Mouse (Mus musculus): ENCODE measurements around the gene Dhx8. TPM values are rescaled to one million over a fixed set of nuclear protein-coding genes. Genes with fewer than 3 reads are reported as not detected.

Dhx8 gene
- polyA plus RNA-seq, 1 experiment from 2014 or later: 46.7 TPM

GRCm38 (mm10) chr11:101786651-101787050, 53.9 kb downstream of the Dhx8 start:
- 64% methylated on average over 7 of the region's 7 CpGs for whole genome bisulfite sequencing
- no peak overlapping the region for H3K9ac ChIP-seq (replicated peaks; ENCODE audit: low read length)
- DNase-seq (ENCODE audit: low spot score): no peak
- no peak for ATAC-seq (replicated peaks; ENCODE audit: insufficient number of reproducible peaks, low FRiP score, low TSS enrichment, low read depth)
- no peaks in the 10 kb centered on the region for H3K9me3 ChIP-seq (replicated peaks; ENCODE audit: control insufficient read depth, low read length)
- H3K4me2 ChIP-seq (ENCODE audit: low read depth, low read length): no peak overlapping the region
- H3K4me3 ChIP-seq (ENCODE audit: low read depth, low read length): no peak overlapping the region
- H3K27me3 ChIP-seq (ENCODE audit: control insufficient read depth, insufficient read depth, low read length): peaks cover 34% of the 10 kb centered on the region
- no peak overlapping the region for H3K27ac ChIP-seq (replicated peaks; ENCODE audit: low read depth, low read length)
- H3K36me3 ChIP-seq (replicated peaks; ENCODE audit: control insufficient read depth, insufficient read depth, low read depth, low read length): no peaks in the 10 kb centered on the region
- no peaks in the 10 kb centered on the region; the same call in none of the 2 replicates for H3K4me1 ChIP-seq (ENCODE audit: control insufficient read depth, insufficient read depth, low read length)

DNA sequence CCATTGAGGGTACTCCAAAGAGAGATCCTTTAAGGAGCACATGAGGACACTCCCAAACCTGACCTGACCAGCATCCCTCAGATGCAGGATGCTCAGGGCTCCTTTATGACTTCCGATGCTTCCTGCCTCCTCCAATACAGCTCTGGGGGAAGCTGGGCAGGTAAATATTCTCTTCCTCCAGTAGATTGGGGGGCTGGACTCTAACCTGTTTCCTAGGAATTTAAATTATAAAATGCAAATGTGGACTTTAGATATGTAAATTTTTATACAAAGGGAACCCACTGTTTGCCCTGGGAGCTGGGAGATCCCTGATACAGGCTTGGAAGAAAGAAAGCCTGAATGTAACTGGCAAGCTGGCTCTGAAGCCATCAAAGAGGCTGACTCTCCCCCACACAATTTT, 54.7 kb downstream of the Dhx8 start:
- ATAC-seq (replicated peaks; ENCODE audit: insufficient number of reproducible peaks, low FRiP score, low TSS enrichment, low read depth) (no peak), DNase-seq (ENCODE audit: low spot score) (no peak)
- WGBS: 75% methylated on average over 1 of the region's 1 CpGs
- no peak overlapping the region for H3K9ac ChIP-seq (replicated peaks; ENCODE audit: low read length)
- no peak overlapping the region for H3K4me3 ChIP-seq (ENCODE audit: low read depth, low read length)
- no peak overlapping the region for H3K4me2 ChIP-seq (ENCODE audit: low read depth, low read length)
- H3K27ac ChIP-seq (replicated peaks; ENCODE audit: low read depth, low read length): no peak overlapping the region
- H3K4me1 ChIP-seq (ENCODE audit: control insufficient read depth, insufficient read depth, low read length): no peaks in the 10 kb centered on the region; the same call in none of the 2 replicates
- H3K27me3 ChIP-seq (ENCODE audit: control insufficient read depth, insufficient read depth, low read length): peaks cover 34% of the 10 kb centered on the region
- H3K9me3 ChIP-seq (replicated peaks; ENCODE audit: control insufficient read depth, low read length): no peaks in the 10 kb centered on the region
- no peaks in the 10 kb centered on the region for H3K36me3 ChIP-seq (replicated peaks; ENCODE audit: control insufficient read depth, insufficient read depth, low read depth, low read length)

GRCm38 (mm10) chr11:101790811-101791526, 58.2 kb downstream of the Dhx8 start:
- Histone ChIP-seq H3K36me3 (replicated peaks; ENCODE audit: control insufficient read depth, insufficient read depth, low read depth, low read length) (no peaks in the 10 kb centered on the region), H3K4me2 (ENCODE audit: low read depth, low read length) (peak overlapping the region; percentile 7), H3K9me3 (replicated peaks; ENCODE audit: control insufficient read depth, low read length) (no peaks in the 10 kb centered on the region), H3K27ac (replicated peaks; ENCODE audit: low read depth, low read length) (no peak overlapping the region; the same call in 1 of the 2 replicates), H3K27me3 (ENCODE audit: control insufficient read depth, insufficient read depth, low read length) (peaks cover 13% of the 10 kb centered on the region), H3K9ac (replicated peaks; ENCODE audit: low read length) (no peak overlapping the region), H3K4me3 (ENCODE audit: low read depth, low read length) (no peak overlapping the region), H3K4me1 (ENCODE audit: control insufficient read depth, insufficient read depth, low read length) (no peaks in the 10 kb centered on the region; the same call in 1 of the 2 replicates)
- WGBS: 37% methylated on average over 19 of the region's 19 CpGs
- DNase-seq (ENCODE audit: low spot score): no peak
- no peak for ATAC-seq (replicated peaks; ENCODE audit: insufficient number of reproducible peaks, low FRiP score, low TSS enrichment, low read depth)

DNA sequence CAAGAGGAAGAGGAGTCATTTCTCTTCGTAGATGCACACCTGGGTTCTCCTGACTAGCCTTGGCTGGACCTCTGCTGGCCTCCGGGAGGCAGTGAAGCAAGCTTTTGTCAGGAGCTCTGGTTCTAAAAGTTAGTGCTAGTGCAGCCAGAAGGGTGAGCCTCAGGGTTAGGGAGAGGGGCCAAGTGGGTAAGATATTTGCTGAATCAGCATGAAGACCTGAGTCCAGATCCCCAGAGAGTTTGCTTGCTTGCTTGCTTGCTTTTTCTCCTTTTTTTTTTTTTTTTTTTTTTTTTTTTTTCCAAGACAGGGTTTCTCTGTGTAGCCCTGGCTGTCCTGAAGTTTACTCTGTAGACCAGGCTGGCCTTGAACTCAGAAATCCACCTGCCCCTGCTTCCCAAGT, 64.6 kb downstream of the Dhx8 start:
- no peak overlapping the region for H3K9ac ChIP-seq (replicated peaks; ENCODE audit: low read length)
- WGBS: 77% methylated on average over 2 of the region's 2 CpGs
- H3K27ac ChIP-seq (replicated peaks; ENCODE audit: low read depth, low read length): no peak overlapping the region
- no peaks in the 10 kb centered on the region for H3K36me3 ChIP-seq (replicated peaks; ENCODE audit: control insufficient read depth, insufficient read depth, low read depth, low read length)
- no peak overlapping the region for H3K4me3 ChIP-seq (ENCODE audit: low read depth, low read length)
- H3K27me3 ChIP-seq (ENCODE audit: control insufficient read depth, insufficient read depth, low read length): no peaks in the 10 kb centered on the region
- H3K4me1 ChIP-seq (ENCODE audit: control insufficient read depth, insufficient read depth, low read length): no peaks in the 10 kb centered on the region; the same call in 1 of the 2 replicates
- no peak for ATAC-seq (replicated peaks; ENCODE audit: insufficient number of reproducible peaks, low FRiP score, low TSS enrichment, low read depth)
- no peak for DNase-seq (ENCODE audit: low spot score)
- H3K9me3 ChIP-seq (replicated peaks; ENCODE audit: control insufficient read depth, low read length): no peaks in the 10 kb centered on the region
- H3K4me2 ChIP-seq (ENCODE audit: low read depth, low read length): no peak overlapping the region

DNA sequence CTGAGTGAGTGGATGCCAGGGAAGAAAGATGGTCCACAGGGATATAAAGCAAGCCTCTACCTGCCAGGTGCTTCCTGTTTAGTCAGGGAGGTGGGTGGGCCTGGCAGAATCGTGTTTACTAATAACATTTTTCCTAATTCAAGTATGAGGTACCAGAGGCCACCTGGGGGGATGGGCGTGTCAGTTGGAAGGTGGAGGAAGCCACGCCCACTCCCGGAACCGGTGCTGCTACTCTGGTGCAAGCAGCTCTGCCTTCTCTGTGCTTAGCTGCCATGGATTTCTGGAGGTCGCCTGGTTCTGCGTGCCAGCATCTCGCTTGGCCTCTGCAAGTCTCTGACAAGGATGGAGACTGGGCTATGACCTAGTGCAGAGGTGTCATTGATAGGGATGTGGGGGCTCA, 65.4 kb downstream of the Dhx8 start:
- no peak overlapping the region for H3K4me2 ChIP-seq (ENCODE audit: low read depth, low read length)
- no peak overlapping the region for H3K9ac ChIP-seq (replicated peaks; ENCODE audit: low read length)
- no peak overlapping the region for H3K27ac ChIP-seq (replicated peaks; ENCODE audit: low read depth, low read length)
- no peak overlapping the region for H3K4me3 ChIP-seq (ENCODE audit: low read depth, low read length)
- no peaks in the 10 kb centered on the region; the same call in 1 of the 2 replicates for H3K4me1 ChIP-seq (ENCODE audit: control insufficient read depth, insufficient read depth, low read length)
- no peaks in the 10 kb centered on the region for H3K9me3 ChIP-seq (replicated peaks; ENCODE audit: control insufficient read depth, low read length)
- H3K27me3 ChIP-seq (ENCODE audit: control insufficient read depth, insufficient read depth, low read length): no peaks in the 10 kb centered on the region
- WGBS: 35% methylated on average over 8 of the region's 8 CpGs
- DNase-seq (ENCODE audit: low spot score) (no peak), ATAC-seq (replicated peaks; ENCODE audit: insufficient number of reproducible peaks, low FRiP score, low TSS enrichment, low read depth) (no peak)
- no peaks in the 10 kb centered on the region for H3K36me3 ChIP-seq (replicated peaks; ENCODE audit: control insufficient read depth, insufficient read depth, low read depth, low read length)

GRCm38 (mm10) chr11:101801386-101801785, 68.7 kb downstream of the Dhx8 start:
- peak; percentile 42 for DNase-seq (ENCODE audit: low spot score)
- no peak for ATAC-seq (replicated peaks; ENCODE audit: insufficient number of reproducible peaks, low FRiP score, low TSS enrichment, low read depth)
- Histone ChIP-seq H3K27ac (replicated peaks; ENCODE audit: low read depth, low read length) (no peak overlapping the region), H3K9ac (replicated peaks; ENCODE audit: low read length) (no peak overlapping the region), H3K4me2 (ENCODE audit: low read depth, low read length) (no peak overlapping the region), H3K4me1 (ENCODE audit: control insufficient read depth, insufficient read depth, low read length) (no peaks in the 10 kb centered on the region; the same call in 1 of the 2 replicates), H3K36me3 (replicated peaks; ENCODE audit: control insufficient read depth, insufficient read depth, low read depth, low read length) (no peaks in the 10 kb centered on the region), H3K4me3 (ENCODE audit: low read depth, low read length) (no peak overlapping the region), H3K9me3 (replicated peaks; ENCODE audit: control insufficient read depth, low read length) (no peaks in the 10 kb centered on the region), H3K27me3 (ENCODE audit: control insufficient read depth, insufficient read depth, low read length) (no peaks in the 10 kb centered on the region)
- 4% methylated on average over 5 of the region's 5 CpGs for WGBS

- Histone ChIP-seq H3K36me3 (replicated peaks; ENCODE audit: control insufficient read depth, insufficient read depth, low read depth, low read length) (no peaks in the 10 kb centered on the region), H3K27me3 (ENCODE audit: control insufficient read depth, insufficient read depth, low read length) (no peaks in the 10 kb centered on the region), H3K9me3 (replicated peaks; ENCODE audit: control insufficient read depth, low read length) (no peaks in the 10 kb centered on the region), H3K4me3 (ENCODE audit: low read depth, low read length) (no peak overlapping the region), H3K4me2 (ENCODE audit: low read depth, low read length) (no peak overlapping the region), H3K27ac (replicated peaks; ENCODE audit: low read depth, low read length) (no peak overlapping the region), H3K4me1 (ENCODE audit: control insufficient read depth, insufficient read depth, low read length) (no peaks in the 10 kb centered on the region; the same call in 1 of the 2 replicates), H3K9ac (replicated peaks; ENCODE audit: low read length) (no peak overlapping the region)
- WGBS: 89% methylated on average over 8 of the region's 8 CpGs
- ATAC-seq (replicated peaks; ENCODE audit: insufficient number of reproducible peaks, low FRiP score, low TSS enrichment, low read depth) (no peak), DNase-seq (ENCODE audit: low spot score) (no peak)
Observed at GRCm38 (mm10) chr11:101805113-101805704, 72.5 kb downstream of the Dhx8 start.

GRCm38 (mm10) chr11:101806741-101807140, 74.0 kb downstream of the Dhx8 start:
- H3K4me1 ChIP-seq (ENCODE audit: control insufficient read depth, insufficient read depth, low read length): no peaks in the 10 kb centered on the region; the same call in 1 of the 2 replicates
- H3K4me3 ChIP-seq (ENCODE audit: low read depth, low read length): no peak overlapping the region
- no peak overlapping the region for H3K9ac ChIP-seq (replicated peaks; ENCODE audit: low read length)
- no peak for ATAC-seq (replicated peaks; ENCODE audit: insufficient number of reproducible peaks, low FRiP score, low TSS enrichment, low read depth)
- WGBS: 62% methylated on average over 12 of the region's 12 CpGs
- no peak for DNase-seq (ENCODE audit: low spot score)
- H3K9me3 ChIP-seq (replicated peaks; ENCODE audit: control insufficient read depth, low read length): no peaks in the 10 kb centered on the region
- no peaks in the 10 kb centered on the region for H3K36me3 ChIP-seq (replicated peaks; ENCODE audit: control insufficient read depth, insufficient read depth, low read depth, low read length)
- no peaks in the 10 kb centered on the region for H3K27me3 ChIP-seq (ENCODE audit: control insufficient read depth, insufficient read depth, low read length)
- no peak overlapping the region for H3K27ac ChIP-seq (replicated peaks; ENCODE audit: low read depth, low read length)
- H3K4me2 ChIP-seq (ENCODE audit: low read depth, low read length): no peak overlapping the region

Measured in embryonic facial prominence, embryonic 11.5 days (tissue).